Mouse (Mus musculus): ENCODE results near the gene Fmn2. TPM values are rescaled to one million over a fixed set of nuclear protein-coding genes. Genes with fewer than 3 reads are reported as not detected.

Fmn2 gene
- polyA plus RNA-seq, 1 experiment = 5.5 TPM

DNA sequence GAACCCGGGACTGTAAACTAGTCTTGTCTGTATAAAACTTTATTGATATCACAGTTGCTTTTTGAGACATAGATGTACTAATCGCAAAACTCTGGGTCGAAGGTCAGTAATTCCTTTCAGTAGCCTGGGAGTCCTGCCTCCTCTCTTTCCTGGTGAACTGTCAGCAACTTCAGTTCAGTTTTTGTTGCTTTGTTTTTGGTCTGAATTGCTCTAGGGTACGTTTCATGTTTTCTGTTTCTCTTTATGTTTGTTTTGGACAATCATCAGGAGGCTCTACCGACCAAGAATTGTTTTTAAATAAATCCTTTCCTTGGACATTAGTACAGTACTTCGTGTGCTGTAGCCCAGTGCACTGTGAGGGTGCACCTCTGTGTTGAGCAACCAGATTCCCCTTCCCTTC lies 231.1 kb downstream of the Fmn2 start:
- Histone ChIP-seq H3K4me1 (ENCODE audit: control insufficient read depth, insufficient read depth, low read length) (no peaks in the 10 kb centered on the region), H3K27ac (ENCODE audit: control insufficient read depth, insufficient read depth, low read depth, low read length) (no peak overlapping the region), H3K36me3 (ENCODE audit: control insufficient read depth, insufficient read depth, low read length) (no peaks in the 10 kb centered on the region), H3K27me3 (ENCODE audit: control insufficient read depth, insufficient read depth, low read length) (no peaks in the 10 kb centered on the region), H3K4me3 (ENCODE audit: control insufficient read depth, low read depth, low read length) (no peak overlapping the region)
- TF ChIP-seq CTCF (IDR thresholded peaks at IDR 0.05; ENCODE audit: control insufficient read depth, insufficient read depth, insufficient replicate concordance, low read depth, low read length) = no peak
- TF ChIP-seq POLR2A (IDR thresholded peaks at IDR 0.05; ENCODE audit: control insufficient read depth, low read depth, low read length) = no peak

DNA sequence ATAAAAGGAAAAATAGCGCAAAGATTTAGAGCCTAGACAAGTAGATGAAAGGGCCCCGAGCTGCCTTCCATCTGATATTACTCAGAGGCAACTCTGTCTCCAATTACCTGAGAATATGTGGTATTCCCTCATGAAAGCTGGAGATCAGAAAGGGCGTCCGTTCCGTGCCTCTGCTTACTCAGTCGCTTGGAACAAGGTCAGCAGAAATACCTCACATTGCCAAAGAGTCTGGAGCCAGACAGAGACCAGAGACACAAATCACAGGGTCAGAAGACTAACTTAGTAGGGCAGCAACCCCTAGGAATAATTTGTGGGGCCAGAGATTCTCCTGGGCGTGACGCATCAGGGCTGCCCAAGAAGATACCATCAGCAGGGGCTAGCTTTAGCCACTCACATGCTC lies 237.3 kb downstream of the Fmn2 start:
- Histone ChIP-seq H3K27ac (ENCODE audit: control insufficient read depth, insufficient read depth, low read depth, low read length) (no peak overlapping the region), H3K4me3 (ENCODE audit: control insufficient read depth, low read depth, low read length) (no peak overlapping the region; the same call in 1 of the 2 replicates), H3K36me3 (ENCODE audit: control insufficient read depth, insufficient read depth, low read length) (no peaks in the 10 kb centered on the region), H3K27me3 (ENCODE audit: control insufficient read depth, insufficient read depth, low read length) (no peaks in the 10 kb centered on the region), H3K4me1 (ENCODE audit: control insufficient read depth, insufficient read depth, low read length) (no peaks in the 10 kb centered on the region)
- no peak for TF ChIP-seq POLR2A (IDR thresholded peaks at IDR 0.05; ENCODE audit: control insufficient read depth, low read depth, low read length)
- TF ChIP-seq CTCF (IDR thresholded peaks at IDR 0.05; ENCODE audit: control insufficient read depth, insufficient read depth, insufficient replicate concordance, low read depth, low read length) = no peak

DNA sequence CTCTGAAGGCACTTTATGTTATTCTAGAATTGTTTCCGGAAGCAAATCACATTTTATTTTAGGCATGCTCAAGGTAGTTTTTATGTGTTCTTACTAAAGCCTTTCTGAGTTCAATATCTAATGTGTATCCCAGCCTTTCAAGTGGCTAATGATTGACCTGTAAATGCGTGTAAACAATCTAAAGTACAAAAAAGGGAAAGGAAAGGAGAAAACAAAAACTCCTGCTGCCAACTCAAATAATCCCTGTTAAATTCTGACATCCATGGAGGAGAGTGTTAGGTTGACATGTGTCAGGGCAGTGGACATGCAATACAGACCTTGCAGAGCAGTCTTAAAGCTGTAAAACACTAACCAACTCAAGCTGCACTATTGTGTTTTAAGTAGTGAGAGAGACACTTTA lies 241.0 kb downstream of the Fmn2 start:
- Histone ChIP-seq H3K27me3 (ENCODE audit: control insufficient read depth, insufficient read depth, low read length) (no peaks in the 10 kb centered on the region), H3K4me1 (ENCODE audit: control insufficient read depth, insufficient read depth, low read length) (no peaks in the 10 kb centered on the region), H3K27ac (ENCODE audit: control insufficient read depth, insufficient read depth, low read depth, low read length) (no peak overlapping the region), H3K4me3 (ENCODE audit: control insufficient read depth, low read depth, low read length) (no peak overlapping the region), H3K36me3 (ENCODE audit: control insufficient read depth, insufficient read depth, low read length) (no peaks in the 10 kb centered on the region)
- TF ChIP-seq CTCF (IDR thresholded peaks at IDR 0.05; ENCODE audit: control insufficient read depth, insufficient read depth, insufficient replicate concordance, low read depth, low read length) = no peak
- no peak for TF ChIP-seq POLR2A (IDR thresholded peaks at IDR 0.05; ENCODE audit: control insufficient read depth, low read depth, low read length)

DNA sequence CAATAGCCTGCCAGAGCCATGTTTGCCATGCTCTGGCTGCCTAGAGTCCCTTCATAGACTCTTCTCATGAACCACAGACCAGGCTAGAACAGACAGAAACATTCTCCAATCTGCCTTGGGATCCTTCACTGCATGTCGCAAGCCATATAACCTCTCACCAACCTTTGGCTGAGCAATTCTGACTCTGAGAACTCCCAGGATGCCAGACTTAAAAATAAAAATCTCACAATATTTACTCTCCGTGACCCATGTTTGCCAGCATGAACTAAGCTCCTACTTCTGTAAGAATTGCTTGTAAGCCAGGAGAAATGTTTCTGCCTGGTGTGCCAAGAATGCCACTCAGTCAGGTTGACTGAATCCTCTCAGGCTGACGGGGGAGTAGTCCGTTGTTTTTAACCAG lies 246.9 kb downstream of the Fmn2 start:
- no peak overlapping the region for H3K4me3 ChIP-seq (ENCODE audit: control insufficient read depth, low read depth, low read length)
- H3K27me3 ChIP-seq (ENCODE audit: control insufficient read depth, insufficient read depth, low read length) = no peaks in the 10 kb centered on the region
- no peak for TF ChIP-seq POLR2A (IDR thresholded peaks at IDR 0.05; ENCODE audit: control insufficient read depth, low read depth, low read length)
- TF ChIP-seq CTCF (IDR thresholded peaks at IDR 0.05; ENCODE audit: control insufficient read depth, insufficient read depth, insufficient replicate concordance, low read depth, low read length) = no peak
- no peaks in the 10 kb centered on the region for H3K4me1 ChIP-seq (ENCODE audit: control insufficient read depth, insufficient read depth, low read length)
- H3K27ac ChIP-seq (ENCODE audit: control insufficient read depth, insufficient read depth, low read depth, low read length) = no peak overlapping the region
- no peaks in the 10 kb centered on the region for H3K36me3 ChIP-seq (ENCODE audit: control insufficient read depth, insufficient read depth, low read length)

DNA sequence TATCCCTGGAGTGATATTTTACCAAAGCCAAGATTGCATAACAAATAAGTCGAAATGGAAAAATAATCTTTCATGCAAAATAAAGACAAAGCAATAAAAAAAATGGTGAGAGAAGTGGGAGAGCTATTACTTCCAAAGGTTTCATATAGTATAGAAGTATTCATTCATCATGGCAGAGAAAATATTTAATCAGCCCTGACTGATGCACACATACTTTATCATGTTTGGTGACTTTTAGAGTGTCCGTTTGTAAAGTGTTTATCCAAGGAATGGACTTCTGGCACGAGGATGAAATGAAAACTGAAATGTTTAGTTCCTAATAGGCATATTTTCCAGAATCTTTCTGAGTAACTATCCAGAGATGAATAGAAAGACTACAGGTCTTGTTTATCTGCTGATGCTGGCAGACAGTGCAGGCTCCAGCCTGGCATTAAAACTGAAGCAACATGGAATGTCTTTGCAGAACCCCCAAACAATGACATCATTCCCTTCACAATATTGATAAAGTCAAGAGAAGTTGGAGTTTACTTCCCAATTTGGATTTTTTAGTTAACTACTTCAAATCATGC lies 249.4 kb downstream of the Fmn2 start:
- Histone ChIP-seq H3K4me3 (ENCODE audit: control insufficient read depth, low read depth, low read length) (no peak overlapping the region), H3K27ac (ENCODE audit: control insufficient read depth, insufficient read depth, low read depth, low read length) (no peak overlapping the region), H3K36me3 (ENCODE audit: control insufficient read depth, insufficient read depth, low read length) (no peaks in the 10 kb centered on the region), H3K27me3 (ENCODE audit: control insufficient read depth, insufficient read depth, low read length) (no peaks in the 10 kb centered on the region), H3K4me1 (ENCODE audit: control insufficient read depth, insufficient read depth, low read length) (no peaks in the 10 kb centered on the region)
- TF ChIP-seq POLR2A (IDR thresholded peaks at IDR 0.05; ENCODE audit: control insufficient read depth, low read depth, low read length) (no peak), CTCF (IDR thresholded peaks at IDR 0.05; ENCODE audit: control insufficient read depth, insufficient read depth, insufficient replicate concordance, low read depth, low read length) (no peak)

DNA sequence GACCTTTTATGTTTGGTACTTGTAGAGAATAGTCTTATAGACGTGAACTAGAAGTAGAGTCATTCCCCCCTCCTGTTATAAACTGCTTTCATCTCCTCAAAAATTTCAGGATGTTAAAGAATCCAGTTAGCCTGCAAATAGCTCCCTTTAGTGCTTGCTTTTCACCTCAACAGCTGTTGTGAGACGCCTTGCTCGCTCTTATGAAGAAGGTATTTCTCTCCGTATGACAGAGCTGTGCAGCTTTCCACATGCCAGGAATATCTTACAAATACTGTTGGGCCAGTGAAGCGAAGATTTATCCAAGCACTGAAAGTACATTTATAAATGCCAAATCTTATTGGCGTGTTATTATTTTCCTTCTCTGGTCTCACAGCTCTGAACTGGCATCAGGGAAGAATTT lies 257.7 kb downstream of the Fmn2 start:
- Histone ChIP-seq H3K4me3 (ENCODE audit: control insufficient read depth, low read depth, low read length) (no peak overlapping the region), H3K36me3 (ENCODE audit: control insufficient read depth, insufficient read depth, low read length) (no peaks in the 10 kb centered on the region), H3K4me1 (ENCODE audit: control insufficient read depth, insufficient read depth, low read length) (no peaks in the 10 kb centered on the region), H3K27ac (ENCODE audit: control insufficient read depth, insufficient read depth, low read depth, low read length) (no peak overlapping the region), H3K27me3 (ENCODE audit: control insufficient read depth, insufficient read depth, low read length) (no peaks in the 10 kb centered on the region)
- no peak for TF ChIP-seq CTCF (IDR thresholded peaks at IDR 0.05; ENCODE audit: control insufficient read depth, insufficient read depth, insufficient replicate concordance, low read depth, low read length)

DNA sequence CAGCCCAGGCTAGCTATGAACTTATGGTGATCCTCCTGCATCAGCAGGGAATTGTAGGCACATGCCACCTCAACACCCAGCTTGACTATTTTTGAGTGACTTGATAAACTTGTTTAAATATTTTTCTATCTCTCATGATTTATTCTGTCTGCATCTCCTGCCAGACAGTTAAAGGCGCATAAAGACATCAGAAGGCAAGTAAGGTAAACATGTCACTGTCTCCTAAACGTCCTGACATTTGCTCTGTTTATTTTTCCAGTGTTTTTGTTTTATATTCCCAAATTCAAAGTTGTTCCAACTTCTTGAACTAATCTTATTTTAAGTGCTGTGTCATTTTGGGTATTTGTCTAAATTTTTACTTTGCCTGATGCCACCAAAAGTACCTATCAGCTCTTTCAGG lies 264.1 kb downstream of the Fmn2 start:
- Histone ChIP-seq H3K36me3 (ENCODE audit: control insufficient read depth, insufficient read depth, low read length) (no peaks in the 10 kb centered on the region), H3K4me1 (ENCODE audit: control insufficient read depth, insufficient read depth, low read length) (no peaks in the 10 kb centered on the region), H3K4me3 (ENCODE audit: control insufficient read depth, low read depth, low read length) (no peak overlapping the region), H3K27ac (ENCODE audit: control insufficient read depth, insufficient read depth, low read depth, low read length) (no peak overlapping the region), H3K27me3 (ENCODE audit: control insufficient read depth, insufficient read depth, low read length) (no peaks in the 10 kb centered on the region)
- TF ChIP-seq POLR2A (IDR thresholded peaks at IDR 0.05; ENCODE audit: control insufficient read depth, low read depth, low read length) (no peak), CTCF (IDR thresholded peaks at IDR 0.05; ENCODE audit: control insufficient read depth, insufficient read depth, insufficient replicate concordance, low read depth, low read length) (no peak)

DNA sequence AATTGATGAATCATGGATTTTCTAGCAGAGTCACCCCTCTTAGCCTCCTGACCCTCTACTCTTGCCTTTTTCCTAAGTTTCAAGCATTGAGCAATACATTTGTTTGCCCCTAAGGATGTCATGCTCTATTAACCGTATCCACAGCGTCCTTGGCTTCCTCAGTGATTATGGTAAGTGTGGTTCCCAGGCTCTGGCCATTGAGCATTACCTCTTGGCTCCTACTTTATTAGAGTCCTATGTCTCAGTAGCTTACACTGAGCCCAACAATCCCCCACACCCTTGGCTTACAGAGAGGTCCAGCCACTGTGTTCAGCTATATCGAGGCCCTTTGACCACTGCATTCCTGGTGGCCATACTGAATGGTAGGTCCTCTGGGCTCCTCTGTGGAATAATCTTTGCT lies 265.2 kb downstream of the Fmn2 start:
- Histone ChIP-seq H3K4me1 (ENCODE audit: control insufficient read depth, insufficient read depth, low read length) (no peaks in the 10 kb centered on the region), H3K27ac (ENCODE audit: control insufficient read depth, insufficient read depth, low read depth, low read length) (no peak overlapping the region), H3K36me3 (ENCODE audit: control insufficient read depth, insufficient read depth, low read length) (no peaks in the 10 kb centered on the region), H3K4me3 (ENCODE audit: control insufficient read depth, low read depth, low read length) (no peak overlapping the region), H3K27me3 (ENCODE audit: control insufficient read depth, insufficient read depth, low read length) (no peaks in the 10 kb centered on the region)
- no peak for TF ChIP-seq POLR2A (IDR thresholded peaks at IDR 0.05; ENCODE audit: control insufficient read depth, low read depth, low read length)
- no peak for TF ChIP-seq CTCF (IDR thresholded peaks at IDR 0.05; ENCODE audit: control insufficient read depth, insufficient read depth, insufficient replicate concordance, low read depth, low read length)

Measured in testis, adult 2 months (tissue).